Comparison of ENCODE assay signal across 9 mouse cellular contexts in the genomic region with DNA sequence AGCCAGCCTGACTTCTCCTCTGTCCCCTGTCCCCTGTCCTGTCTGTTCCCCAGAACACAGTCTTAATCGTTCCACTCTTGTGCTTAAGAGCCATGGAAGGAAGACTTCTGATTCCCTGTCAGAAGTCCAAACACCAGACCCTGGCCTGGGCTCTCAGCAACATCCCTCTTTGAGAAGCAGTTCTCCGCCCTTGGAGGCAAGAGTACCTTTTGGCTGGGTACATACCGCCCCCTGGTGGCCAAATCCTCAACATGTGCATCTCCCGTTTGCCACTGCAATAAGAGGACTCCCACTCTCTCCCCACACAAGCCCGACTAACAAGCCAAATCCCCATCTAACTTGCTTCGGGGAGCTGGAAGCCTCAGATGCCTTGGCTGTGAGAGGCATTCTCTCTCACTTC. TPM values are rescaled to one million over a fixed set of nuclear protein-coding genes. Genes with fewer than 3 reads are reported as not detected.
DNase-seq lines count a peak whose midpoint lies in the region; ATAC-seq and TF ChIP-seq lines count a peak whose summit lies in the region.
"Had no signal": no experiment of that assay in that cellular context is flagged by ENCODE, and none has a peak within 500 bp of the region (broad histone marks: within the 10 kb centered on the region; RNA-seq: fewer than 3 reads in every experiment).

No protein-coding gene starts in this region.

- no peak overlapping the region for H3K9ac ChIP-seq in forebrain, embryonic 12.5 days

- intact Hi-C loops in heart, postnatal 25 days (cut with DNase I): loop anchor here (5.0 kb wide), 1 partner anchor 359 kb away; no protein-coding TSS in a partner anchor

- H3K27ac ChIP-seq in forebrain, embryonic 12.5 days: no peak overlapping the region
- H3K27ac ChIP-seq: limb, embryonic 13.5 days had no signal

- H3K36me3 ChIP-seq in G1E (replicated peaks): no peaks in the 10 kb centered on the region
- H3K36me3 ChIP-seq in forebrain, embryonic 12.5 days (replicated peaks): no peaks in the 10 kb centered on the region
- H3K36me3 ChIP-seq: limb, embryonic 13.5 days had no signal

- H3K9me3 ChIP-seq in G1E (replicated peaks): 0 out of 2 replicates have a peak, but pooled peaks cover 2% of the 10 kb centered on the region
- H3K9me3 ChIP-seq in forebrain, embryonic 12.5 days: no peaks in the 10 kb centered on the region

- no peak for ATAC-seq in G1E (ENCODE audit: extremely low read depth, insufficient number of reproducible peaks, low FRiP score, poor library complexity, severe bottlenecking)
- ATAC-seq in forebrain, embryonic 12.5 days (ENCODE audit: low FRiP score): peak; percentile 57; the same call in 1 of the 2 replicates
- peak; percentile 84 for ATAC-seq in megakaryocyte progenitor cell, adult 5-6 weeks (replicated peaks; ENCODE audit: poor library complexity)

- no peak overlapping the region for H3K4me2 ChIP-seq in forebrain, embryonic 12.5 days
- H3K4me2 ChIP-seq: limb, embryonic 13.5 days had no signal

- peaks cover 30% of the 10 kb centered on the region for H3K27me3 ChIP-seq in G1E (ENCODE audit: insufficient read depth, low read length)
- H3K27me3 ChIP-seq in forebrain, embryonic 12.5 days: peaks cover 10% of the 10 kb centered on the region

- 9% methylated on average over 6 of the region's 6 CpGs for WGBS in forebrain, embryonic 12.5 days

- H3K4me3 ChIP-seq in G1E (ENCODE audit: low read depth, low read length): no peak overlapping the region
- no peak overlapping the region for H3K4me3 ChIP-seq in forebrain, embryonic 12.5 days (replicated peaks)
- H3K4me3 ChIP-seq: limb, embryonic 13.5 days had no signal

- peak; percentile 79 for TF ChIP-seq CTCF in G1E (IDR thresholded peaks at IDR 0.05; ENCODE audit: low read depth, low read length)

- no peaks in the 10 kb centered on the region for H3K4me1 ChIP-seq in G1E (ENCODE audit: insufficient read depth, low read depth, low read length)
- H3K4me1 ChIP-seq in forebrain, embryonic 12.5 days: no peaks in the 10 kb centered on the region
- H3K4me1 ChIP-seq: limb, embryonic 13.5 days had no signal

- peak; percentile 68 for DNase-seq in G1E (ENCODE audit: low spot score)
- DNase-seq in brain, embryonic 18.5 days (ENCODE audit: low read depth, low spot score): peak; percentile 50
- DNase-seq in heart, postnatal 25 days (ENCODE audit: low spot score): peak; percentile 38
- DNase-seq in layer of hippocampus, postnatal 14 days (ENCODE audit: low spot score in 2 of 2): peak; percentile 87 to 93
- peak; percentile 96 for DNase-seq in right cerebral cortex, postnatal 14 days
- DNase-seq in urinary bladder, postnatal 25 days (ENCODE audit: low spot score): peak; percentile 91

RNA-seq across cellular contexts. Expression of a gene that starts 32.3 kb away (rescaled TPM):
- total RNA-seq in G1E (2014; fragmentation: Nextera tagmentation) (not detected in 2 replicates), G1E (2017) (0.22 TPM in 1 of 2 replicates, not detected in the other)
- not detected in 2 replicates for polyA plus RNA-seq in G1E (2012)
- polyA plus RNA-seq in forebrain, embryonic 12.5 days (2016; fragmentation: Nextera tagmentation; extraction: Ambion mirVana): 0.36 TPM in 1 of 2 replicates, not detected in the other
- total RNA-seq in heart, postnatal 25 days (2021): under 1 TPM in 1 of 2 experiments, not detected in 1; 0.17 TPM
- total RNA-seq in layer of hippocampus, postnatal 14 days (2021): 1 to 10 TPM; 8.5 to 9.1 TPM
- 0.25 and 0.71 TPM in 2 replicates for total RNA-seq in megakaryocyte progenitor cell, adult 5-6 weeks (2015)
- total RNA-seq in megakaryocyte progenitor cell, adult 5-6 weeks (2017): 0.41 TPM in 1 of 2 replicates, not detected in the other

RNA-seq across cellular contexts. Expression of a gene that starts 44.5 kb away (rescaled TPM):
- not detected in 2 replicates for total RNA-seq in G1E (2014; fragmentation: Nextera tagmentation)
- total RNA-seq in G1E (2017): 0.05 TPM in 1 of 2 replicates, not detected in the other
- polyA plus RNA-seq in G1E (2012): not detected in 2 replicates
- polyA plus RNA-seq in forebrain, embryonic 12.5 days (2016; fragmentation: Nextera tagmentation; extraction: Ambion mirVana): 0.74 and 0.89 TPM in 2 replicates
- total RNA-seq in heart, postnatal 25 days (2021): under 1 TPM in 1 of 2 experiments, not detected in 1; 0.05 TPM
- total RNA-seq in layer of hippocampus, postnatal 14 days (2021): under 1 TPM; 0.76 to 0.99 TPM
- 1.2 and 1.5 TPM in 2 replicates for total RNA-seq in megakaryocyte progenitor cell, adult 5-6 weeks (2015)
- total RNA-seq in megakaryocyte progenitor cell, adult 5-6 weeks (2017): 3.5 and 4.3 TPM in 2 replicates

RNA-seq across cellular contexts. Expression of a gene that starts 44.5 kb away (rescaled TPM):
- total RNA-seq in G1E (2014; fragmentation: Nextera tagmentation) (116 and 153 TPM in 2 replicates), G1E (2017) (116 and 127 TPM in 2 replicates)
- polyA plus RNA-seq in G1E (2012): 25.0 and 41.7 TPM in 2 replicates
- polyA plus RNA-seq in forebrain, embryonic 12.5 days (2016; fragmentation: Nextera tagmentation; extraction: Ambion mirVana): 193 and 200 TPM in 2 replicates
- total RNA-seq in heart, postnatal 25 days (2021): 10 to 100 TPM; 36.6 to 38.2 TPM
- 10 to 100 TPM; 49.2 to 55.5 TPM for total RNA-seq in layer of hippocampus, postnatal 14 days (2021)
- total RNA-seq in megakaryocyte progenitor cell, adult 5-6 weeks (2015): 144 and 146 TPM in 2 replicates
- 133 and 168 TPM in 2 replicates for total RNA-seq in megakaryocyte progenitor cell, adult 5-6 weeks (2017)

RNA-seq across cellular contexts. Expression of a gene that starts 49.3 kb away (rescaled TPM):
- total RNA-seq in G1E (2014; fragmentation: Nextera tagmentation) (not detected in 2 replicates), G1E (2017) (not detected in 2 replicates)
- polyA plus RNA-seq in G1E (2012): not detected in 2 replicates
- 0.27 and 0.35 TPM in 2 replicates for polyA plus RNA-seq in forebrain, embryonic 12.5 days (2016; fragmentation: Nextera tagmentation; extraction: Ambion mirVana)
- not detected for total RNA-seq in heart, postnatal 25 days (2021)
- not detected for total RNA-seq in layer of hippocampus, postnatal 14 days (2021)
- not detected in 2 replicates for total RNA-seq in megakaryocyte progenitor cell, adult 5-6 weeks (2015)
- total RNA-seq in megakaryocyte progenitor cell, adult 5-6 weeks (2017): not detected in 2 replicates

Comparison
In these comparisons a context has a peak if more than half of its experiments do, and no peak if none do; other contexts are left out.
1. DNase-seq: peak in every context shown above with its lines; median percentile 96 in right cerebral cortex, postnatal 14 days; 91 in urinary bladder, postnatal 25 days; 90 in layer of hippocampus, postnatal 14 days; 68 in G1E; 50 in brain, embryonic 18.5 days; 38 in heart, postnatal 25 days.
2. RNA of a gene that starts 32.3 kb away (total RNA-seq): 8.5 to 9.1 TPM in layer of hippocampus, postnatal 14 days; 0.25 to 0.71 TPM in megakaryocyte progenitor cell, adult 5-6 weeks, 0.22 TPM in G1E and 0.17 TPM in heart, postnatal 25 days; every median in the first group is over 4 times any median in the second.